Mouse (Mus musculus) brain, embryonic 14.5 days (tissue): ENCODE measurements at regions not wholly inside any gene's neighbourhood (a gene's known extent, or its start where the extent isn't known, plus 50 kb on each side); places are given as distances from the start of the nearest gene placed in this dataset.
A peak's percentile ranks its signal among the peaks of the same experiment; 100 is the strongest.

Experiments used
- DNase-seq: peaks from one replicate; pipeline ENCODE4 v3.0.0-alpha.2; 2011; ENCODE audit warnings: low read depth
- CTCF ChIP-seq: fragments of 200-500 bp; IDR thresholded peaks from 2 replicates; pipeline ENCODE4 v1.5.1; 2012; ENCODE audit warnings: inconsistent platforms, mild to moderate bottlenecking, moderate library complexity, borderline replicate concordance; ENCODE audit not compliant: insufficient read depth, insufficient read length; ENCODE audit errors: extremely low read depth
- POLR2A ChIP-seq: fragments of 200-500 bp; IDR thresholded peaks from 2 replicates; pipeline ENCODE4 v1.6.1; 2012; ENCODE audit warnings: mild to moderate bottlenecking, inconsistent platforms, borderline replicate concordance; ENCODE audit not compliant: poor library complexity, insufficient read depth, insufficient read length, severe bottlenecking; ENCODE audit errors: extremely low read depth

DNA sequence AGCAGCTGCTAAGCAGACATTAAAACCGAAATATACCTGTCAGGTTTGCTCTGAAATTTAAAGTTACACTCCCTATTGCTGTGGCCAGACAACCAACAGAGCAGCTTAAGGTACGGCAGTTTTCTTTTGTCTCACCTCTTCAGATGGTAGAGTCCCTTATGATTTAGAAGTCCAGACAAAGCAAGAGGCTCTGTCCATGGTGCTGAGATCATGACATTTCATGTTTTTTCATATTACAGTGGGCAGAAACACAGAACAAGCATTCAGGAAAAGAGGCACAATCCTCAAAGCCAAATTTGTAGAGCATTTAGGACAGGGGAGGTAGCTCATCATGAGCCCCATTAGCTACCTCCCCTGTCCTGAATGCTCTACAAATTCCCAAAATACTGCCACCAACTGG is 620.0 kb downstream of the Dnah5 start:
- TF ChIP-seq CTCF (no peak), POLR2A (no peak)
- DNase-seq = no peak

DNA sequence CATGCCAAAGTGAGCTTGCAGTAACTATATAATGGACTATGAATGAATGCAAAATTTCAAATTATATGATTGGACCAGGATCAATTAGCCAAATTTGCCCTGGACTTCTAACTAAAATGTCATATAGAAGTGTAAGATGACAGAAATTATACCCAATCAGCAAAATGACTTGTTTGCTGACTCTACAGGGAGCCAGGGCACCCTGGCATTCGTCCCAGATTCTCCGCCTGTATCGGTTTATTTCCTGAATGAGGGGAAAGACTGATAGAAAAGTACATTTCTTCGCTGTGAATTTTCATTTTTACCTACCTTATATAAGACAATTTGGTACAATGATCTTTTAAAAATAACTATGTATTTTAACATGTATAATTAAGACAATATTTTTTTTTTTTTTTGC is 631.3 kb downstream of the Dnah5 start:
- peak; percentile 65 for DNase-seq
- TF ChIP-seq POLR2A = no peak
- no peak for TF ChIP-seq CTCF

DNA sequence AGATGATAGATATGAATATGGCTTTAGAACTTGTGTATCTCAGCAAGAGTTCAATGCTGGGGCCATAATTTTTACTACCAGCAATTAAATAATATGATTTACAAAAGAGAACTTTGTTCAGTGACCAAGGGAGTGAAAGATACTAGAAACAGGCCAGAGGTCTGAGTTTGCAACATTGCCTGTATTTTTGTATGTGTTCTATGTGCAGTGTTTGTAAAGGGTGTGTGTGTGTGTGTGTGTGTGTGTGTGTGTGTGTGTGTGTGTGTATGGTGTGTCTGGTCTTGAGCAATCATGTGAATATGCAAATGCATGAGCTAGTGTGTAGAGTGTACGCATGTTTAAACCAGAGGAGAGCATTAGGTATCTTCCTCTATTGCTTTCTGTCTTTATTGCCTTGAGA is 636.8 kb downstream of the Dnah5 start:
- TF ChIP-seq CTCF (no peak), POLR2A (no peak)
- no peak for DNase-seq

DNA sequence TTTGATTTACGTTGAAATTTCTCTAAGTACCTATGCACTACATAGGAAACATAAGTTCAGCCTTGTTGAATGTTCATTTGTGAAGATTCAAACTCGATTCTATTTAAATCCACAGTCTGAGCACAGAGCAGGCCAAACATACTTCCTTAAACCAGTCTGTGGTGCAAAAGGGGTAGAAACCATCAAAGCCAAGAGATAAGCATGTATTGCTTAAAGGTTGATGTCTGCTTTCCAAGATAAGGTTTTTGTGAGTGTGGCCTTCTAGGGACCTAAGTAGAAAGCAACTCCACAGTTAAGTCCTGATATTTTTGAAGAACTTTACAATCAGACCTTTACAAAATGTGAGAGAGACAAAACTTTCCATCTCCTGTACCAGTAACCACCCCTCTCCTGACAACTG is 652.9 kb downstream of the Dnah5 start:
- DNase-seq = no peak
- no peak for TF ChIP-seq CTCF
- TF ChIP-seq POLR2A = no peak

DNA sequence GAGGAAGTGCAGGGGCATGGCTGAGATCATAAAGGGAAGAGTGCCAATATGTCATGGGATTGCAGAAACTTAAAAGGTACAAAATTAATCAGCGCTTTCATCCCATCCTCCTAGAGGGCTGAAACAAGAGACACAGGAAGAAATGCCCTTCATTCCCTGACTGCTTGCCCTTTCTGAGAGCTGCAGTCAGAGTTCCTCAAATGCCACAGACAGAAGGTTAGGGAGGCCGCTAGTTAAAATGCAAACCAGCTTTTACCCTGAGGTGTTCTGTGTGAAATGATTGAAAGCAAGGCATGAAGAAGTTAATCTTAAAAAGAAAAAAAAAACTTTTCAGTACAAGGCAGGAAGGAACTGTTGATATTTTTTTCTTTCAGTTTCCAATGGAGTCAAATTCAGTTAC is 654.6 kb downstream of the Dnah5 start:
- no peak for DNase-seq
- no peak for TF ChIP-seq CTCF
- no peak for TF ChIP-seq POLR2A

DNA sequence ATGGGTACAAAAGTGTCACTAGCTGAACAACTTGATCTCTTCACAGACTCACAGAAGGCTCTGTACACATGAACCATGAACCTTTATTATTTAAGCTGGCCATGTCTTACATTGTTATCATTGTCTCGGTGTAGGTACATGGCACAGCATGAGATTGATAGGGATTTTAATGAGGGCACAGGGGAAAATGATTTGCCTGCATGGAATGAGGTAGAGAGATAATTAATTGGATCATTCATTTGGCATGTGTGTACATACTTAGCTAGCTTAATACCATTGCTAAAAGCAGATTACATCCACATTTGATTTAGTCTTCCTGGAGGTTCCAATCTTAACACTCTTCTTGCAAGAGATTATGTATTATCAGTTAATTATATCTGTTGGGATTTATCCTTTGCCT is 660.5 kb downstream of the Dnah5 start:
- peak; percentile 60 for DNase-seq
- TF ChIP-seq POLR2A (no peak), CTCF (no peak)

DNA sequence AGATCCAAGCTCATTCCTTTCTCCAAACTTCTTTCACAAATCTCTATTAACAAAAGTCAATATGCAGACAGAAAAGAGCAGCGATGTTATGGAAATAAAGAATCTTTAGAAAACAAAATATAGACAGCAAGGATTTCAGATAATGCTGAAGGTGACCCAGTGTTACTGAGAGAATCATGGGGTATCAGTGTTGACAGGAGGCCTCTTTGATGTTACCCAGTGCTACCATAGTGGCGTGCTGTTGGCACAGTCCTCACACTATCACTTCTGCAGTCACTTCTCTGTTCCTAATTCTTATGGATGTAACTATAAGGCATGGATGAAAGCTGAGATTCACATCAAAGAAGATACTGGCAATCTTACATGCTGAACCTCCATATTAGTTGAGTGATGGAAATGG is 661.4 kb downstream of the Dnah5 start:
- TF ChIP-seq CTCF (no peak), POLR2A (no peak)
- DNase-seq = no peak

DNA sequence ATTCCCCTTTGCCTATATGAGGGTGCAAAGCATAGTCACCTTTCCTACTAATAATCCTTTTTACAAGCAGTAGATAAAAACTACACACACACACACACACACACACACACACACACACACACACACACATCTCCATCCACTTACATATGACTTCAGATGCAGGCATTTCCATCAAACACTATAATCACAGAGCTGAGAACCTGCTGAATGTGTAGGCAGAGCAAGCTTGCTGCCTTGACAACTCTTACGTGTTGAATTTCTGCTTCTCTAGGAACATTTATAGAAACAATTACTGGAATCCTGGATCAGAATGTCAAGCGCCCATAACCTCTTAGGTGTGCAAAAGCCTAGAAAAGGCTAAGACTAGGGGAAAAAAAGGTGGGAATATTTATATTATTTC is 669.4 kb downstream of the Dnah5 start:
- TF ChIP-seq POLR2A = no peak
- TF ChIP-seq CTCF = no peak
- no peak for DNase-seq

DNA sequence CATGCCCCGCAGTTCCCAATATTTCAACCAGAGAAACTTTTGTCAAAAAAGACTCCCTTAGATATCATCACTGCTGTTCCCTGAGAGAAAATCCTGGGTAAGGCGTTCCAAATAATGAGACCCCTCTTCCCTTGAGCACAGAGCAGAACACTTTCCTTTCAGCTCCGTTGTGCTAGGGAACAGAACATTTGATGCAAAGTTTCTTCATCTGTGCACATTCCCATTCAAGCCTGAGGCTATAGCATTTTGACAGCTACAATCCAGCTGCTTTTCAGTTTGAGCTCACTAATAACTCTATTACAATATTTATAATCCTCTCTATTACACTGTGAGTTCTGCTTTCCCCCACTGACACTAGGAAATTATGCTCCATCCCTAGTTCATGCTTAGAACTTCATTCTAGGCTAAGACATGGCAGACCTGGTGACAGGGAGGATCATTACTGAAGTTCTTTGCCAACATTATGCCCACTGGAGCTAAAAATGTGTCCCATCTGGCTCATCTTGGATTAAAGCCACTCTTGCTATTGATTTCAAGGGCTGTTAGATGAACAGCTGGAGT is 692.8 kb downstream of the Dnah5 start:
- TF ChIP-seq POLR2A = no peak
- no peak for TF ChIP-seq CTCF
- peak; percentile 34 for DNase-seq

DNA sequence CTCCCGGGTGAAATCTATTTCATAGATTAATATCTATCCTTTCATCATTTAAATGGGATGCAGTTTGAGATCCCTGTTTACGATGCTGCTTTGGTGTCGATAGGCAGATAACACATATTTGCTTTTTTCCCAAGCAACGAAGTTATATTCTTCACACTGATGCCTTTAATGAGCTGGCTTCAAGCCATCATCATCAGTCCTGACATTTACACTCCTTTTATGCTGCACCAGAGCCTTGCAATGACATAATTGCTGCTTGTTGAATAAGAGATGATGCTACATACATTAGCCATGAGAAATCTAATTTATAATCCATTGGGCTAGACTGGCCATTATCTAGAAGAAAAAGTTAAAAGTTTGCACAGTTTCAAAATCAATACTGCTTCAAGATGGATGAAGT is 718.9 kb downstream of the Dnah5 start:
- DNase-seq = peak; percentile 90
- TF ChIP-seq CTCF (no peak), POLR2A (no peak)

DNA sequence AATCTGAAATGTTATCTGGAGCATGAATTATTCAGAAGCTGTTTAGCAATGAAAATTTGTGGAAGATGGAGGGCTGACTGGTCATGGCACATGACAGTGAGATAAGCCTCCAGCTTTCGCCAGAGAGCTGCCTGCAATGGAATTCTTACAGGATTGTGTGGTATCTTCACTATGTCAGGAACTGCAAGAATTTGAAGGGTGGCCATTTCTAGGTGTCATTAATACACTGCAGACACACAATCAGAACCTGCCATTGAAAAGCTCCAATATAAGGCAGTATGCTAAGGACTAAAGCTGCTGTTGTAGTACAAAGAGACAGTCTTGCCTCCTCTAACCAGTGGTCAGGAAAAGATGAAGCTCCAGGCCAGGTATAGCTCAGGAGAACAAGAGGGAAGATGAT is 744.7 kb downstream of the Dnah5 start:
- DNase-seq = no peak
- TF ChIP-seq CTCF = no peak
- TF ChIP-seq POLR2A = no peak
